In the genomic region with DNA sequence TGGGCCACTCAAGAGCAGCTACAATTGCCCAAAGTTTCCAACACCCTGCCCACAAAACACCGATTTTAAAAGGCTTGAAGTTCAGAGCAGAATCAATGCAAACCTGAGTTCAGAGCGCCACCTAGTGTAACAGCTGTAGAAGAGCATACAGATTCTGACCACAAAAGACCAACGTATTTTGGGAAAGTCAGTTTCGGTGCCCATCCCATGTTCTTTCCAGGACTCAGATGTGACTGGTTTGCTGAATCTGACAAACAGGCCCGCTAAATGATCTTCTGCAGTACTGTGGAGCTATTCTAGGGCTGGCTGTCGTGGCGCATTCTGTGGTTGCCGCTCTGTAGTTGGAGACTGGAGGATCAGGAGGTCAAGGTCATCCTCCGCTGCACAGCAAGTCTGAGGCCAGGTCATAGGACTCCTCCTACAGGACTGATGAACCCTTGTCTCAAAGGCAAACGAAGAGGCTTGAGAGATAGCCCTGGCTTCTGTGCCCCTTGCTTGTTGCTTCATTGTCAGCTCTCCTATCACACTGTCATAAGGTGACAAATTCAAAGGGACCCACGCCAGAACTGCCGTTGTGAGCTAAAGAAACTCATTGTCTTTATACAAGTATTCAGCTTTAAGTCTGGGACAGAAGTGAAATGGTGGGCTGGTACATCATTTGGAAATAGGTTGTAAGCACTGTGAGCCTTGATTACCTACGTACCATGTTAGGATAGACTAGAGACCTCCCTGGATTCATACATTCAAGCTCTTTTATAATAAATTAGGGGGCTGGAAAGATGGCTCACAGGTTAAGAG, we compare ENCODE assay signal across 8 mouse cellular contexts. TPM values are rescaled to one million over a fixed set of nuclear protein-coding genes. Genes with fewer than 3 reads are reported as not detected.
A peak's percentile ranks its signal among the peaks of the same experiment; 100 is the strongest.
DNase-seq lines count a peak whose midpoint lies in the region; ATAC-seq lines count a peak whose summit lies in the region.

No protein-coding gene starts in this region.

- no peaks in the 10 kb centered on the region for H3K27me3 ChIP-seq in hindbrain, embryonic 10.5 days (ENCODE audit: insufficient read depth, poor library complexity, severe bottlenecking)
- H3K27me3 ChIP-seq in limb, embryonic 12.5 days = no peaks in the 10 kb centered on the region
- H3K27me3 ChIP-seq in midbrain, embryonic 13.5 days = no peaks in the 10 kb centered on the region
- H3K27me3 ChIP-seq in stomach, embryonic 16.5 days (ENCODE audit: control insufficient read depth, insufficient read depth, low read length) = no peaks in the 10 kb centered on the region

- H3K36me3 ChIP-seq in hindbrain, embryonic 10.5 days = peaks cover 5% of the 10 kb centered on the region
- peaks cover 5% of the 10 kb centered on the region for H3K36me3 ChIP-seq in limb, embryonic 12.5 days
- H3K36me3 ChIP-seq in midbrain, embryonic 13.5 days = peaks cover 3% of the 10 kb centered on the region; the same call in 1 of the 2 replicates
- H3K36me3 ChIP-seq in stomach, embryonic 16.5 days (ENCODE audit: control insufficient read depth, insufficient read depth, low read length) = no peaks in the 10 kb centered on the region

- no peaks in the 10 kb centered on the region for H3K9me3 ChIP-seq in hindbrain, embryonic 10.5 days
- no peaks in the 10 kb centered on the region for H3K9me3 ChIP-seq in limb, embryonic 12.5 days
- H3K9me3 ChIP-seq in midbrain, embryonic 13.5 days = no peaks in the 10 kb centered on the region
- no peaks in the 10 kb centered on the region for H3K9me3 ChIP-seq in stomach, embryonic 16.5 days (replicated peaks; ENCODE audit: control insufficient read depth, low read length)

- 23% methylated on average over 13 of the region's 13 CpGs for WGBS in hindbrain, embryonic 10.5 days
- 26% methylated on average over 13 of the region's 13 CpGs for WGBS in limb, embryonic 12.5 days
- 21% methylated on average over 13 of the region's 13 CpGs for WGBS in midbrain, embryonic 13.5 days
- WGBS in stomach, embryonic 16.5 days = 20% methylated on average over 13 of the region's 13 CpGs

- H3K4me2 ChIP-seq in limb, embryonic 12.5 days = peak overlapping the region; percentile 50
- H3K4me2 ChIP-seq in midbrain, embryonic 13.5 days (replicated peaks) = peak overlapping the region; percentile 40
- peak overlapping the region; percentile 47 for H3K4me2 ChIP-seq in stomach, embryonic 16.5 days (ENCODE audit: low read depth, low read length)

- peak overlapping the region; percentile 38 for H3K4me3 ChIP-seq in hindbrain, embryonic 10.5 days
- peak overlapping the region; percentile 9; the same call in 1 of the 2 replicates for H3K4me3 ChIP-seq in limb, embryonic 12.5 days (replicated peaks)
- H3K4me3 ChIP-seq in midbrain, embryonic 13.5 days (replicated peaks) = 0 out of 2 replicates have a peak overlapping the region, but pooled peaks have one; percentile 13
- peak overlapping the region; percentile 20 for H3K4me3 ChIP-seq in stomach, embryonic 16.5 days (replicated peaks; ENCODE audit: low read length)

- H3K9ac ChIP-seq in limb, embryonic 12.5 days (replicated peaks) = peak overlapping the region; percentile 37; the same call in 1 of the 2 replicates
- H3K9ac ChIP-seq in midbrain, embryonic 13.5 days (replicated peaks) = no peak overlapping the region
- H3K9ac ChIP-seq in stomach, embryonic 16.5 days (ENCODE audit: low read length) = peak overlapping the region; percentile 70

- peak; percentile 71 to 83 for DNase-seq in heart, adult 18-20 months
- DNase-seq in heart, adult 11 months = no peak
- peak; percentile 77 for DNase-seq in adrenal gland, adult 2 months
- peak; percentile 58 for DNase-seq in hindbrain, embryonic 10.5 days (ENCODE audit: low spot score)

- peaks cover 36% of the 10 kb centered on the region for H3K4me1 ChIP-seq in hindbrain, embryonic 10.5 days (replicated peaks)
- H3K4me1 ChIP-seq in limb, embryonic 12.5 days (replicated peaks) = peaks cover 23% of the 10 kb centered on the region
- peaks cover 22% of the 10 kb centered on the region for H3K4me1 ChIP-seq in midbrain, embryonic 13.5 days (replicated peaks)
- H3K4me1 ChIP-seq in stomach, embryonic 16.5 days (ENCODE audit: control insufficient read depth, insufficient read depth, low read length) = peaks cover 22% of the 10 kb centered on the region

- H3K27ac ChIP-seq in hindbrain, embryonic 10.5 days = peak overlapping the region; percentile 82
- 0 out of 2 replicates have a peak overlapping the region, but pooled peaks have one; percentile 29 for H3K27ac ChIP-seq in limb, embryonic 12.5 days
- H3K27ac ChIP-seq in midbrain, embryonic 13.5 days = no peak overlapping the region
- H3K27ac ChIP-seq in stomach, embryonic 16.5 days (ENCODE audit: low read length) = no peak overlapping the region

- ATAC-seq in erythroblast, adult 5-6 weeks (replicated peaks; ENCODE audit: low FRiP score, poor library complexity, severe bottlenecking) = 0 out of 2 replicates have a peak, but pooled peaks have one; percentile 49
- no peak for ATAC-seq in limb, embryonic 12.5 days (ENCODE audit: insufficient number of reproducible peaks, insufficient read depth, low FRiP score, low TSS enrichment, low read depth)
- no peak for ATAC-seq in midbrain, embryonic 13.5 days
- ATAC-seq in stomach, embryonic 16.5 days (ENCODE audit: insufficient read depth, low FRiP score) = no peak

RNA-seq across cellular contexts. Expression of a gene that starts 2.9 kb away (rescaled TPM):
- 10 to 100 TPM; 13.3 to 14.0 TPM for total RNA-seq in heart, adult 18-20 months (2021)
- 10 to 100 TPM; 54.6 to 54.8 TPM for total RNA-seq in adrenal gland, adult 2 months (2021)
- polyA plus RNA-seq in adrenal gland, adult 2 months (2012; rRNA removed) = 71.1 and 71.2 TPM in 2 replicates
- total RNA-seq in erythroblast, adult 5-6 weeks (2015; ENCODE audit: low replicate concordance) = 6.0 and 7.3 TPM in 2 replicates
- total RNA-seq in erythroblast, adult 5-6 weeks (2017; ENCODE audit: low replicate concordance) = 2.5 and 9.6 TPM in 2 replicates
- polyA plus RNA-seq in hindbrain, embryonic 10.5 days (2016; fragmentation: Nextera tagmentation; extraction: Ambion mirVana) = 125 and 129 TPM in 2 replicates
- 103 and 107 TPM in 2 replicates for polyA plus RNA-seq in limb, embryonic 12.5 days (2016; fragmentation: Nextera tagmentation; extraction: Ambion mirVana)
- polyA plus RNA-seq in midbrain, embryonic 13.5 days (2015; fragmentation: Nextera tagmentation; extraction: Ambion mirVana) = 74.4 and 81.1 TPM in 2 replicates
- polyA plus RNA-seq in stomach, embryonic 16.5 days (2015; fragmentation: Nextera tagmentation; extraction: Ambion mirVana) = 59.0 and 60.2 TPM in 2 replicates

RNA-seq across cellular contexts. Expression of a gene that starts 9.0 kb away (rescaled TPM):
- 10 to 100 TPM; 30.7 to 43.0 TPM for total RNA-seq in heart, adult 18-20 months (2021)
- 10 to 100 TPM; 36.1 to 38.5 TPM for total RNA-seq in adrenal gland, adult 2 months (2021)
- 150 and 161 TPM in 2 replicates for polyA plus RNA-seq in adrenal gland, adult 2 months (2012; rRNA removed)
- 21.5 and 30.0 TPM in 2 replicates for total RNA-seq in erythroblast, adult 5-6 weeks (2015; ENCODE audit: low replicate concordance)
- total RNA-seq in erythroblast, adult 5-6 weeks (2017; ENCODE audit: low replicate concordance) = 14.5 and 21.1 TPM in 2 replicates
- polyA plus RNA-seq in hindbrain, embryonic 10.5 days (2016; fragmentation: Nextera tagmentation; extraction: Ambion mirVana) = 13.1 and 14.7 TPM in 2 replicates
- polyA plus RNA-seq in limb, embryonic 12.5 days (2016; fragmentation: Nextera tagmentation; extraction: Ambion mirVana) = 13.5 and 13.6 TPM in 2 replicates
- 13.6 and 17.1 TPM in 2 replicates for polyA plus RNA-seq in midbrain, embryonic 13.5 days (2015; fragmentation: Nextera tagmentation; extraction: Ambion mirVana)
- polyA plus RNA-seq in stomach, embryonic 16.5 days (2015; fragmentation: Nextera tagmentation; extraction: Ambion mirVana) = 11.4 and 11.8 TPM in 2 replicates

RNA-seq across cellular contexts. Expression of a gene that starts 25.7 kb away (rescaled TPM):
- total RNA-seq in heart, adult 18-20 months (2021) = 10 to 100 TPM; 13.8 TPM
- 10 to 100 TPM; 14.4 to 24.6 TPM for total RNA-seq in adrenal gland, adult 2 months (2021)
- polyA plus RNA-seq in adrenal gland, adult 2 months (2012; rRNA removed) = 23.7 and 26.6 TPM in 2 replicates
- total RNA-seq in erythroblast, adult 5-6 weeks (2015; ENCODE audit: low replicate concordance) = 0.21 TPM in 1 of 2 replicates, not detected in the other
- 0.17 and 0.70 TPM in 2 replicates for total RNA-seq in erythroblast, adult 5-6 weeks (2017; ENCODE audit: low replicate concordance)
- polyA plus RNA-seq in hindbrain, embryonic 10.5 days (2016; fragmentation: Nextera tagmentation; extraction: Ambion mirVana) = 0.29 and 0.37 TPM in 2 replicates
- 0.69 and 0.96 TPM in 2 replicates for polyA plus RNA-seq in limb, embryonic 12.5 days (2016; fragmentation: Nextera tagmentation; extraction: Ambion mirVana)
- polyA plus RNA-seq in midbrain, embryonic 13.5 days (2015; fragmentation: Nextera tagmentation; extraction: Ambion mirVana) = 0.39 and 0.46 TPM in 2 replicates
- polyA plus RNA-seq in stomach, embryonic 16.5 days (2015; fragmentation: Nextera tagmentation; extraction: Ambion mirVana) = 1.9 and 2.0 TPM in 2 replicates

RNA-seq across cellular contexts. Expression of a gene that starts 31.6 kb away (rescaled TPM):
- 10 to 100 TPM; 66.5 to 94.7 TPM for total RNA-seq in heart, adult 18-20 months (2021)
- 100 to 1,000 TPM; 141 to 286 TPM for total RNA-seq in adrenal gland, adult 2 months (2021)
- 346 and 350 TPM in 2 replicates for polyA plus RNA-seq in adrenal gland, adult 2 months (2012; rRNA removed)
- 71.3 and 72.7 TPM in 2 replicates for total RNA-seq in erythroblast, adult 5-6 weeks (2015; ENCODE audit: low replicate concordance)
- 42.1 and 81.4 TPM in 2 replicates for total RNA-seq in erythroblast, adult 5-6 weeks (2017; ENCODE audit: low replicate concordance)
- 198 and 221 TPM in 2 replicates for polyA plus RNA-seq in hindbrain, embryonic 10.5 days (2016; fragmentation: Nextera tagmentation; extraction: Ambion mirVana)
- polyA plus RNA-seq in limb, embryonic 12.5 days (2016; fragmentation: Nextera tagmentation; extraction: Ambion mirVana) = 164 and 171 TPM in 2 replicates
- 120 and 128 TPM in 2 replicates for polyA plus RNA-seq in midbrain, embryonic 13.5 days (2015; fragmentation: Nextera tagmentation; extraction: Ambion mirVana)
- polyA plus RNA-seq in stomach, embryonic 16.5 days (2015; fragmentation: Nextera tagmentation; extraction: Ambion mirVana) = 94.5 and 95.1 TPM in 2 replicates

RNA-seq across cellular contexts. Expression of a gene that starts 52.3 kb away (rescaled TPM):
- 1,000 to 10,000 TPM; 1,224 to 1,269 TPM for total RNA-seq in heart, adult 18-20 months (2021)
- total RNA-seq in adrenal gland, adult 2 months (2021) = 10 to 100 TPM; 48.3 to 94.0 TPM
- 97.8 and 115 TPM in 2 replicates for polyA plus RNA-seq in adrenal gland, adult 2 months (2012; rRNA removed)
- not detected in 2 replicates for total RNA-seq in erythroblast, adult 5-6 weeks (2015; ENCODE audit: low replicate concordance)
- not detected in 2 replicates for total RNA-seq in erythroblast, adult 5-6 weeks (2017; ENCODE audit: low replicate concordance)
- 1.3 and 1.9 TPM in 2 replicates for polyA plus RNA-seq in hindbrain, embryonic 10.5 days (2016; fragmentation: Nextera tagmentation; extraction: Ambion mirVana)
- polyA plus RNA-seq in limb, embryonic 12.5 days (2016; fragmentation: Nextera tagmentation; extraction: Ambion mirVana) = 6.3 and 6.5 TPM in 2 replicates
- polyA plus RNA-seq in midbrain, embryonic 13.5 days (2015; fragmentation: Nextera tagmentation; extraction: Ambion mirVana) = 1.9 and 2.2 TPM in 2 replicates
- polyA plus RNA-seq in stomach, embryonic 16.5 days (2015; fragmentation: Nextera tagmentation; extraction: Ambion mirVana) = 17.7 and 55.0 TPM in 2 replicates

Comparison
In these comparisons a context has a peak if more than half of its experiments do, and no peak if none do; other contexts are left out.
1. H3K27ac ChIP-seq: peak in hindbrain, embryonic 10.5 days (single experiment) and limb, embryonic 12.5 days (single experiment); none in midbrain, embryonic 13.5 days (single experiment) and stomach, embryonic 16.5 days (single experiment).
2. Peak in every context shown above with its lines, with median percentiles within 50 percentile points of each other: H3K4me3 ChIP-seq and H3K4me2 ChIP-seq.